Mouse (Mus musculus) lung, postnatal 10 days (tissue): Measurements from ENCODE around the gene Cpsf6.
A peak's percentile ranks its signal among the peaks of the same experiment; 100 is the strongest.

Experiments
- DNase-seq: peaks from one replicate; pipeline ENCODE4 v3.0.0; 2021

Gene Cpsf6

GRCm38 (mm10) chr10:117379908-117380307 is at the start of gene Cpsf6:
Gene Cpsf6 (minus strand): TSS chr10:117380015.
- DNase-seq = no peak

GRCm38 (mm10) chr10:117426615-117426969 is 46.8 kb upstream of the Cpsf6 start:
- no peak for DNase-seq

GRCm38 (mm10) chr10:117425907-117426614 is 46.2 kb upstream of the Cpsf6 start:
- DNase-seq = no peak

- DNase-seq = no peak
Measured at GRCm38 (mm10) chr10:117425013-117425412, 45.2 kb upstream of the Cpsf6 start.

GRCm38 (mm10) chr10:117424146-117424905 is 44.5 kb upstream of the Cpsf6 start:
- DNase-seq = no peak

- DNase-seq = no peak
Measured at GRCm38 (mm10) chr10:117423025-117424002, 43.5 kb upstream of the Cpsf6 start.

GRCm38 (mm10) chr10:117422174-117422808 is 42.5 kb upstream of the Cpsf6 start:
- no peak for DNase-seq

GRCm38 (mm10) chr10:117421283-117422107 is 41.7 kb upstream of the Cpsf6 start:
- DNase-seq = no peak

GRCm38 (mm10) chr10:117420502-117421282 is 40.9 kb upstream of the Cpsf6 start:
- DNase-seq = no peak

- no peak for DNase-seq
Measured at GRCm38 (mm10) chr10:117419577-117420290, 39.9 kb upstream of the Cpsf6 start.

- no peak for DNase-seq
Measured at GRCm38 (mm10) chr10:117418668-117419237, 38.9 kb upstream of the Cpsf6 start.

GRCm38 (mm10) chr10:117417772-117418667 is 38.2 kb upstream of the Cpsf6 start:
- DNase-seq = no peak

GRCm38 (mm10) chr10:117417470-117417767 is 37.6 kb upstream of the Cpsf6 start:
- peak; percentile 41 for DNase-seq

- DNase-seq = no peak
Measured at GRCm38 (mm10) chr10:117416636-117417469, 37.0 kb upstream of the Cpsf6 start.

GRCm38 (mm10) chr10:117416095-117416494 is 36.3 kb upstream of the Cpsf6 start:
- DNase-seq = no peak

GRCm38 (mm10) chr10:117415364-117416057 is 35.7 kb upstream of the Cpsf6 start:
- DNase-seq = no peak

GRCm38 (mm10) chr10:117414726-117415125 is 34.9 kb upstream of the Cpsf6 start:
- DNase-seq = no peak
